Mouse (Mus musculus): ENCODE measurements at regions not wholly inside any gene's neighbourhood (a gene's known extent, or its start where the extent isn't known, plus 50 kb on each side); places are given as distances from the start of the nearest gene placed in this dataset.

- Histone ChIP-seq H3K4me1 (ENCODE audit: control insufficient read depth, insufficient read depth, low read length) (no peaks in the 10 kb centered on the region), H3K27me3 (ENCODE audit: control insufficient read depth, insufficient read depth, low read length, poor library complexity, severe bottlenecking) (no peaks in the 10 kb centered on the region), H3K9me3 (replicated peaks; ENCODE audit: control insufficient read depth, insufficient read depth, low read length, poor library complexity, severe bottlenecking) (no peaks in the 10 kb centered on the region), H3K36me3 (ENCODE audit: control insufficient read depth, insufficient read depth, low read length, poor library complexity, severe bottlenecking) (no peaks in the 10 kb centered on the region), H3K27ac (ENCODE audit: insufficient read depth, low read length) (no peak overlapping the region), H3K9ac (ENCODE audit: low read depth, poor library complexity, severe bottlenecking) (no peak overlapping the region), H3K4me3 (ENCODE audit: low read depth, low read length) (no peak overlapping the region)
- TF ChIP-seq EP300 (IDR thresholded peaks at IDR 0.05; ENCODE audit: insufficient read depth, low read depth, low read length): no peak
- no peak for TF ChIP-seq POLR2A (IDR thresholded peaks at IDR 0.05; ENCODE audit: insufficient read depth, low read length)
- no peak for TF ChIP-seq CTCF (IDR thresholded peaks at IDR 0.05; ENCODE audit: low read depth, low read length)
These were observed 97.9 kb downstream of the Rpap3 start for GRCm38 (mm10) chr15:97607617-97608206.

DNA sequence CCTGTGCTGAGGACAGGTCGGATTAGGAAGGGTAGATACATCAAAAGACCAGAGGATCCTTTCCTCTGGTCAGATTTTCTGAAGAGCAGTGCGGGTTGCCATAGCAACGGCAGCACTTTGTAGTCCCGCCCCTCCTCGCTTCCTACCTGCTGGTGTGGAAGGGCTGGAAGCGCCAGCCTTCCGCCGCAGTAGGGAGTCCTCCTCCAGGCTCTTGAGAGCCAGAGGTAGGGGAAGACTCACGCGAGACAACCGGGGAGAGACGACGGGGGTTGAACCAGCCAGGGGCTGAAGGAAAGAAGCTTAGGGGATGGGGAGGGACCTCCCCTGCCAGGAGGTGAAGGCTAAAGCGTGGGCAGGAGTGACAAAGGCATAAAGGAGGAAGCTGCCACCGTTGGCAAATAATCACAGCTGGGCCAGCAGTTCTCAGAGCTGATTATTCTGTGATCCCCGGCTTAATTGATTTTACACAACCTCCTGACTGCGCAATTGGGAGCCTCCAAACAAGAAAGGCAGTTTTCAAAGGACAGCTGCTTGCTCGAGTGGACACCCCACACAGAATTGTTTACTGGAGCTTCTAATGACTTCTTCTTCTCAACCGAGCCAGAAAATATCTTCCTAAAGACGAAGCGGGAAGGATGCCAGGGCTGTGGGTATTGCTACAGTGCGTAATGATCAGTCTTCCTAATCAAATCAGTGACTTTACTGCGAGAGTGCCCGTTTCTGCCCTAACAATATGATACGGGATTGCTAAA, 98.8 kb downstream of the Rpap3 start:
- Histone ChIP-seq H3K27me3 (ENCODE audit: control insufficient read depth, insufficient read depth, low read length, poor library complexity, severe bottlenecking) (no peaks in the 10 kb centered on the region), H3K27ac (ENCODE audit: insufficient read depth, low read length) (no peak overlapping the region), H3K4me3 (ENCODE audit: low read depth, low read length) (peak overlapping the region; percentile 27; the same call in 1 of the 2 replicates), H3K9me3 (replicated peaks; ENCODE audit: control insufficient read depth, insufficient read depth, low read length, poor library complexity, severe bottlenecking) (no peaks in the 10 kb centered on the region), H3K4me1 (ENCODE audit: control insufficient read depth, insufficient read depth, low read length) (no peaks in the 10 kb centered on the region), H3K9ac (ENCODE audit: low read depth, poor library complexity, severe bottlenecking) (0 out of 2 replicates have a peak overlapping the region, but pooled peaks have one; percentile 26), H3K36me3 (ENCODE audit: control insufficient read depth, insufficient read depth, low read length, poor library complexity, severe bottlenecking) (no peaks in the 10 kb centered on the region)
- TF ChIP-seq POLR2A (IDR thresholded peaks at IDR 0.05; ENCODE audit: insufficient read depth, low read length) (no peak), CTCF (IDR thresholded peaks at IDR 0.05; ENCODE audit: low read depth, low read length) (no peak), EP300 (IDR thresholded peaks at IDR 0.05; ENCODE audit: insufficient read depth, low read depth, low read length) (no peak)

DNA sequence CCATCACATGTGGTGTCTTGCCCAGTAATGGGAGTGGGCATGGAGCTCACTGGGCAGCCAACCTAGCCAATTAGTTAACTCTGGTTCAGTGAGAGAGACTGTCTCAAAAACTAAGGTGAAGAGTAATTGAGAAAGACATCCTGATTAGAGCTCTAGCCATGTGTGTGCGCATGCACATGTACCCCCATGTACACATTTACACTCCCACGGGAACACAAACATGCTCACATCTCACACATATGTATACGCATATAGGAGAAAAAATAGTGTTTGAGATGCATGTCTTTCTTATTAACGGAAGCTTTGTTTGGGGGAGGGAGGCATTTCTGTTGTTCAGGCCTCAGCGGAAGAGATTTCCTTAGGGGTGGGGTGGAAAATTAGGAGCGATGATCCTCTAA, 99.4 kb downstream of the Rpap3 start:
- TF ChIP-seq EP300 (IDR thresholded peaks at IDR 0.05; ENCODE audit: insufficient read depth, low read depth, low read length) (no peak), POLR2A (IDR thresholded peaks at IDR 0.05; ENCODE audit: insufficient read depth, low read length) (no peak), CTCF (IDR thresholded peaks at IDR 0.05; ENCODE audit: low read depth, low read length) (no peak)
- H3K36me3 ChIP-seq (ENCODE audit: control insufficient read depth, insufficient read depth, low read length, poor library complexity, severe bottlenecking): no peaks in the 10 kb centered on the region
- no peak overlapping the region for H3K9ac ChIP-seq (ENCODE audit: low read depth, poor library complexity, severe bottlenecking)
- H3K4me3 ChIP-seq (ENCODE audit: low read depth, low read length): no peak overlapping the region
- H3K4me1 ChIP-seq (ENCODE audit: control insufficient read depth, insufficient read depth, low read length): no peaks in the 10 kb centered on the region
- H3K27me3 ChIP-seq (ENCODE audit: control insufficient read depth, insufficient read depth, low read length, poor library complexity, severe bottlenecking): no peaks in the 10 kb centered on the region
- H3K27ac ChIP-seq (ENCODE audit: insufficient read depth, low read length): no peak overlapping the region
- no peaks in the 10 kb centered on the region for H3K9me3 ChIP-seq (replicated peaks; ENCODE audit: control insufficient read depth, insufficient read depth, low read length, poor library complexity, severe bottlenecking)

GRCm38 (mm10) chr15:97605791-97606190, 99.8 kb downstream of the Rpap3 start:
- H3K9ac ChIP-seq (ENCODE audit: low read depth, poor library complexity, severe bottlenecking): no peak overlapping the region
- no peaks in the 10 kb centered on the region for H3K9me3 ChIP-seq (replicated peaks; ENCODE audit: control insufficient read depth, insufficient read depth, low read length, poor library complexity, severe bottlenecking)
- H3K4me3 ChIP-seq (ENCODE audit: low read depth, low read length): no peak overlapping the region
- H3K4me1 ChIP-seq (ENCODE audit: control insufficient read depth, insufficient read depth, low read length): no peaks in the 10 kb centered on the region
- no peak overlapping the region for H3K27ac ChIP-seq (ENCODE audit: insufficient read depth, low read length)
- TF ChIP-seq POLR2A (IDR thresholded peaks at IDR 0.05; ENCODE audit: insufficient read depth, low read length): no peak
- no peak for TF ChIP-seq CTCF (IDR thresholded peaks at IDR 0.05; ENCODE audit: low read depth, low read length)
- TF ChIP-seq EP300 (IDR thresholded peaks at IDR 0.05; ENCODE audit: insufficient read depth, low read depth, low read length): no peak
- no peaks in the 10 kb centered on the region for H3K36me3 ChIP-seq (ENCODE audit: control insufficient read depth, insufficient read depth, low read length, poor library complexity, severe bottlenecking)
- H3K27me3 ChIP-seq (ENCODE audit: control insufficient read depth, insufficient read depth, low read length, poor library complexity, severe bottlenecking): no peaks in the 10 kb centered on the region

DNA sequence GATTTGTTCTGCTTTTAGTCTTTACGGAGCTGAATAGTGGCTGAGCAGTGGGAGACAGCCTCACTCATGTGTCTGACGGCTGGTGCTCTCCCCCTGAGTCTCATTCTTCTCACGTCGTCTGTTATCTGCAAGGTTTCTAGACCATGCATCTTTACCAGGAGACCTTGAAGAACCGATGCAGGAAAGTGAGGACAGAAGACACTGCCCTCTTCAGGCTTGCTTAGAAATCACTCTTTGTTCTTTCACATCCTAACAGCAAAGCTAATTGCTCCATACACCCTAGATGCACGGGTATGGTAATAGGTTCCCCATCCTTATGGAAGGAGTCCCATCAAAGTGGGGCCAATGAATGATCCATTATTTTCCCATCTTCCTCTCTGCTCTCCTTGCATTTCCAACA, 102.1 kb downstream of the Rpap3 start:
- Histone ChIP-seq H3K4me1 (ENCODE audit: control insufficient read depth, insufficient read depth, low read length) (no peaks in the 10 kb centered on the region), H3K4me3 (ENCODE audit: low read depth, low read length) (no peak overlapping the region), H3K9me3 (replicated peaks; ENCODE audit: control insufficient read depth, insufficient read depth, low read length, poor library complexity, severe bottlenecking) (no peaks in the 10 kb centered on the region), H3K36me3 (ENCODE audit: control insufficient read depth, insufficient read depth, low read length, poor library complexity, severe bottlenecking) (no peaks in the 10 kb centered on the region), H3K27me3 (ENCODE audit: control insufficient read depth, insufficient read depth, low read length, poor library complexity, severe bottlenecking) (no peaks in the 10 kb centered on the region), H3K9ac (ENCODE audit: low read depth, poor library complexity, severe bottlenecking) (no peak overlapping the region), H3K27ac (ENCODE audit: insufficient read depth, low read length) (no peak overlapping the region)
- TF ChIP-seq POLR2A (IDR thresholded peaks at IDR 0.05; ENCODE audit: insufficient read depth, low read length): no peak
- TF ChIP-seq CTCF (IDR thresholded peaks at IDR 0.05; ENCODE audit: low read depth, low read length): no peak
- no peak for TF ChIP-seq EP300 (IDR thresholded peaks at IDR 0.05; ENCODE audit: insufficient read depth, low read depth, low read length)

- Histone ChIP-seq H3K4me3 (ENCODE audit: low read depth, low read length) (no peak overlapping the region), H3K36me3 (ENCODE audit: control insufficient read depth, insufficient read depth, low read length, poor library complexity, severe bottlenecking) (no peaks in the 10 kb centered on the region), H3K27ac (ENCODE audit: insufficient read depth, low read length) (no peak overlapping the region), H3K9me3 (replicated peaks; ENCODE audit: control insufficient read depth, insufficient read depth, low read length, poor library complexity, severe bottlenecking) (no peaks in the 10 kb centered on the region), H3K27me3 (ENCODE audit: control insufficient read depth, insufficient read depth, low read length, poor library complexity, severe bottlenecking) (no peaks in the 10 kb centered on the region), H3K9ac (ENCODE audit: low read depth, poor library complexity, severe bottlenecking) (no peak overlapping the region), H3K4me1 (ENCODE audit: control insufficient read depth, insufficient read depth, low read length) (peaks cover 17% of the 10 kb centered on the region)
- no peak for TF ChIP-seq POLR2A (IDR thresholded peaks at IDR 0.05; ENCODE audit: insufficient read depth, low read length)
These were observed 107.4 kb downstream of the Rpap3 start for GRCm38 (mm10) chr15:97598270-97598669.

All from ES-Bruce4 (cell line).